Mouse (Mus musculus): ENCODE measurements around the gene Eif5.
A peak's percentile ranks its signal among the peaks of the same experiment; 100 is the strongest.
"Not testable (repeated sequence)": the region's sequence is repeated elsewhere in the genome, so short reads cannot be mapped to it uniquely, and the experiment has no call there.

The Eif5 gene

GRCm38 (mm10) chr12:111537796-111538291, at the start of gene Eif5:
Gene Eif5 (plus strand): TSS chr12:111538016.
- DNase-seq (ENCODE audit: low spot score) = peak; percentile 100

DNA sequence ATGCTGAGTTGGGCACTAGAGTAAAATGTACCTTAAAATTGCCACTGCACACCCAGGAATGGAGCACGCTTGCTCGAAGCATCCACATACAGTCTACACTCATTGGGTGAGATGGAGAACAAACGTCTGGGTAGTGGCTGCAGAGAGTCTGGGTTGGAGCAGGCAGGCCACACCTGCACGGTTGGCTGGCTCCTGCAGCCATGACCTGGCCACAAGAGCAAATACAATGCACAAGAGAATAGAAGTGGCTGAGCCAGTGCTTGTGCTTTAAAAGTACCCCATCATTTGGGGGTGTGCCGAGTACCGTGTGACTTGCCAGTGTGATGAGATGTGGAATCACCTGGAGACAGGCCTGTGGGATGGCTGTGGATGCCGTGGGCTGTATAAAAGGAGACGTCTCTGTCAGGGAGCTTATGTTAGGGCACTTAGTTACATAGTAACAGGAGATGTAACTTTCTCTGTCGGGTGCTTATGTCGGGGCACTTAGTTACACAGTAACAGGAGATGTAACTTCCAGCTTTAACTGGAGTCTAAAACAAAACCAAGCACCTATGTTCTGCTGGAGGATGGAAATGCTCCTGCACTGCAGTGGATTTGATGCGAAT, 48.5 kb upstream of the Eif5 start:
- DNase-seq (ENCODE audit: low spot score) = no peak

DNA sequence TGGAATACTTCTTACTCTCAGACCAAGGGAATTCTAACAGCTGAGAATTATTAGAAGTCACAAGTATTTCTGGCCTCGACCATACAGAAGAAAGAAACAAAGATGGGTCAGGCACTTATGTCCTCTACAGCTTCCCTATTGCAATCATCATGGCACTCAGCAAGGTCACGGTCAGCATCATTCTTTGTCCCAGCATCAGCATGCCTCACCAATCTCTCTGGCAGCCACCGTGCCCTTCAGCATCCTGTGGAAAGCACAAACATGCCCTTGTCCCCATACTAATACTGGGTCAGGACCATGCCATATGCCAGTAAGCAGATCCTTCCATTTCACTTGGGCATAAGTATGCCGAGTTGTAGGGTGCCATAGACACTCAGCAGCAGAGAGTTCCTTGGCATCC, 42.9 kb upstream of the Eif5 start:
- no peak for DNase-seq (ENCODE audit: low spot score)

DNA sequence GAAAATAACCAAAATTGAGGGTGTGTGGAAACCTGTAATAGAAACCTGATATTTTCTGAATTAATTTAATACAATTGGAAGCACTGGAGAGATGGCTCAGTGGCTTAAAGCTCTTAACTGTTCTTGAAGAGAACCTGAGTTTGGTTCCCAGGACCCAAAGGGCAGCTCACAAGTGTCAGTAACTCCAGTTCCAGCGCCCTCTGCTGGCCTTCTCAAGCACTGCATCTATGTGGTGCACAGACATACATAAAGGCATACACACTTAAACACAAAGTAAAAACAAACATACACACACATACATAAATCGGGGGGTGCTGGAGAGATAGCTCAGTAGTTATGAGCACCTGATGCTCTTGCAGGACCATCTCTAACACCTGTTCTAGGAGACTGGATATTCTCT, 40.7 kb upstream of the Eif5 start:
- DNase-seq (ENCODE audit: low spot score) = no peak

DNA sequence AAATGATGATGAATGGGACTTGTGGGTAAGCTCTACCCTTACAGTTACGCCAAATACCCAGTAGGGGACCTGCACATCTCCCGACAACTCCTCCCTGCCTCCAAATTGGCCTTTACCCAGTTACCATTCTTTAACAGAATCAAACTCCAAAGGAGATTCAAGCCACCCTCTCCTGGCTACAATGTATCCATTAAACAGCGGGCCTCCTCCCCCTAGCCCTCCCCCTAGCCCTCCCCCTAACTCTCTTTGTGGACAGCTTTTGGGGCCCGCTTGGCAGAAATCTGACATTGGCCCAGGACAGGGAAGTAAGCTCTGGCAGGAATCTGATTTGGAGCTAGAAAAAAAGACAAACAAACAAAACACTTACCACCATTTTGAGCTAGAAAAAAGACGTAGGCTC, 38.2 kb upstream of the Eif5 start:
- DNase-seq (ENCODE audit: low spot score) = no peak

DNA sequence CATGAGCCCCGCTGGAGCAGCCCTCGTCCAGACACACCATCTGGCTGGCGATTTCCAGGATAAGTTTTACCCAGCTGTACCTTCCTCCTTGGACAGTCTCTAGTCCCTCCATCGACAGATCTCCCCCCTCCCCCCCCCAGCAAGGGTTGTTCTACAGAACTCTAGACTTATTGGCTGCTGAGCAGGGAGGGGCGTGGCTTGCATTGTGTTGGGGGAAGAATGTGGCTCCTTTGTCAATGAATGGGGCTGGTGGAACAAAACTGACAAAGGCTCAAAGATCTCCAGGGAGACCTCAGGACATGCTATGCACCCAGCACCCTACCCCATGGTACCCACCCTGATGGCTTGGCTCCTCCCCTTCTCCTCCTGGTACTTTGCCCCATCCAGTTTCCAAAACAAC, 37.1 kb upstream of the Eif5 start:
- DNase-seq (ENCODE audit: low spot score) = no peak

DNA sequence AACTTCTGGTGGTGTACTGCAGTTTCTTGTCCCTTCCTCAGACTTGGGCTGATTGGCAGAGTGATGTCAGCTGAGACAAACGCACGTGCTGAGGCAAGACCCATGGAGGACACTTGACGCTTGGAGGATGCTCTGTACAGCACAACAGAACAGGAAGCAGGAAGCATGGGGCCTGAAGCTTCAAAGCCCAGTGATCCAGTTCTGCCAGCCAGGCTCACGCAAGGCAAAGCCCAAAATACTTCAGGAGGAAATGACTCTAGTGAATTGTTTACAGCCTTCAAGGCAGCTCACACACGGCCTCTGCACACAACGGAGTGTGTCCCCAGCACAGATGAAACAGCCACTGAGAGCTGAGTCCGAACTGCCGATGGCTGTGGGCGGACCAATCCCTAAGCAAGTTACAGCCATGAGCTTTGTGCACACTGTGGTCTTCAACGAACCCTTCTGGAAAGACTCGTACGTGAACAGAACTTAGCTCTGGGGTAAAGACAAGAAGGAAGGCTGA, 34.7 kb upstream of the Eif5 start:
- DNase-seq (ENCODE audit: low spot score) = no peak

DNA sequence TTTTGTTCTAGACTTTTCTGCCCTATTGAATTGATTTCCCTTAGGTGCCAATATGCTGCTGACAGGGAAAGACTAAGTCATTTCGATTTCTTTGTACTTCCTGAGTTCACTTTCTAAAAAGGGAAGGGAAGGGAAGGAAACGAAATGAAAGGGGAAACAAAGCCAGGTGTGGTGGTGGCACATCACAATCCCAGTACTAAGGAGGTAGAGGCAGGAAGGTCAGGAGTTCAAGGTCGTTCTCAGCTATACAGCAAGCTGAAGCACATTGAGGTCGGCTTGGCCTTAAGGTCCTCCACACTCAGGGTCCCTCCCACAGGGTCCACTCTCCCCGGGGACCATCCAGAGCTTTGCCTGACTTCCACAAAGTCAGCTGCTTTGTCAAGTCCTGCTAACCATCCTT, 34.2 kb upstream of the Eif5 start:
- no peak for DNase-seq (ENCODE audit: low spot score)

- peak; percentile 68 for DNase-seq (ENCODE audit: low spot score)
Measured at GRCm38 (mm10) chr12:111504904-111505303, 32.9 kb upstream of the Eif5 start.

DNA sequence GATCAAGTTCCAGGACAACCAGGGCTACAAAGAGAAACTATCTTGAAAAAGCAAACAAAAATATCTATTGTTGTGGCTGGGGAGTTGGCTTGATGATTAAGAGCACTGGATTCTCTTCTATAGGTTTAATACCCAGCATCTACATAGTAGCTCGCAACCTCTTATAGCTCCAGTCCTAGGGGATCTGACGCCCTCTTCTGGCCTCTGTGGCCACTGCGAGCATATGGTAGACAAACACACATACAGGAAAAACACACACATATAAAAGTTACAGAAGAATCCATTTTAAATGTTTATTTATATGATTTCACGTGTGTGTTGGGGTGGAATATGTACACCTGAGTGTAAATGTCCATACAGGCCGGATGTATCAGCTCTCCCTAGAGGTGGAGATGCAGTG, 30.8 kb upstream of the Eif5 start:
- no peak for DNase-seq (ENCODE audit: low spot score)

DNA sequence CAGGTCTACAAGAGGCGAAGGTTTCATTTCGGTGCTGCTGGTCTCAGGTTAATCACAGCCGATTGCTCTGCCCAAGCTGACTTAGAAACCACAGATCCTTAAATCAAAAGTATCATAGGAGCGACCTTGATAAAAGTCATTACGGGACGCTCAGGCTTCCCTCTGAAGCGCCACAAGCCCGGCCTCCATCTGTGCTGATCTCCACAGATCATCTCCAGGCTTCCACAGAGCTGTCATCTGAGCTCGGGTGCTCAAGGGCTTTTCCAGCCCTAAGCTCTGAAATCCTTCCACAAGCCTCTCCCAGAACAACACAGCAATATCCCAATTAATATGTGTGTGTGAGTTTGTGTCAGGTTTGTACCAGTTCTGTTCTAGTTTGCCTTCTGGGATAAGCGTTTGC, 29.9 kb upstream of the Eif5 start:
- no peak for DNase-seq (ENCODE audit: low spot score)

- not testable (repeated sequence) for DNase-seq (ENCODE audit: low spot score)
Measured at GRCm38 (mm10) chr12:111508438-111508837, 29.4 kb upstream of the Eif5 start.

DNA sequence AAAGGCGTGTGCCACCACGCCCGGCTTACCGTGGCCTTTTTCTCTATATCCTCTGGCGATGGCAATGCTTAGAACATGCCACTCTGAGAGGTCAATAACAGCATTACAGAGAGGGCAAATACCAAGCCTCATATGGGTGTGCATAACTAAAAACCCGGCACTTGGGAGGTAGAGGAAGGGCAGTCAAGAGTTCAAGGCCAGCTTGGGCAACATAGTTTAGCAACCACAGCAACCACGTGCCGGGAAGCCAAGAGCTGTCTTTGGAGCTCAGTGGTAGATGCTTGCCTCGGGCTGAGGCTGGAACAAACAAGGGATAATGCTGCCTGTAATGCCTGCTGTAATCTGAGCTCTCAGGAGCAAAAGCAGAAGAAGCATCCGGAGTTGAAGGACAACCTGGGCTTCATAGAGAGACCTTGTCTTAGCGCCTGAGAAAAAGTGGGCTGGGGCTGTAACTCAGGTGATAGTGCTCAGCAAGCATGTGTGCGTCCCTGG, 25.2 kb upstream of the Eif5 start:
- no peak for DNase-seq (ENCODE audit: low spot score)

GRCm38 (mm10) chr12:111513673-111514072, 24.1 kb upstream of the Eif5 start:
- no peak for DNase-seq (ENCODE audit: low spot score)

DNA sequence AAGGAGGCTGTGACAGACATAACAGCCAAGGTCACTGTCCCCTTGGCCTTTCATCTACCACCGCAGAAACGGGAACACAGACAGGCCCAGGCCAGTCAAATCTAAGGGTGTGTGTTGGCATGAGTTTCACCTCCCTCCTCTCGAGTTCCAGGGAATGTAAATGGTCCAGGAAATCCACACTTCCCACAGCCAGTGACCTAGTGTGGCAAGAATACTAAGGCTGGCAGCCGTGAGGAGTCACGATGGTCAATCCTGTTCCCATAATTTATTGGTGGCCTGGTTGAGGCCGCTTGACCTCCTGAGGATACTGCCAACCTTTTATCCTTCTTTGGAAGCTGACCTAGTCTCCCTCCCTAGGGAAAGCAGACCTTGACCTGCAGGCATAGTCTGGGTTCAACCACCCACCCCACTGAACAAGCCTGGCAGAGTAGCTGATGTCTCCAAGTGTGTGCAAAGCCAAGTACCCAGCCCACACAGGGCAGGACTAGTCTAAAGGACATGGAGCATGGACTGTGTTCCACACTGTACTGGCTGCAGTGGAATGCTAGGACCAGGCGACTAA, 23.5 kb upstream of the Eif5 start:
- DNase-seq (ENCODE audit: low spot score) = no peak

- no peak for DNase-seq (ENCODE audit: low spot score)
Measured at GRCm38 (mm10) chr12:111514874-111515649, 22.8 kb upstream of the Eif5 start.

DNA sequence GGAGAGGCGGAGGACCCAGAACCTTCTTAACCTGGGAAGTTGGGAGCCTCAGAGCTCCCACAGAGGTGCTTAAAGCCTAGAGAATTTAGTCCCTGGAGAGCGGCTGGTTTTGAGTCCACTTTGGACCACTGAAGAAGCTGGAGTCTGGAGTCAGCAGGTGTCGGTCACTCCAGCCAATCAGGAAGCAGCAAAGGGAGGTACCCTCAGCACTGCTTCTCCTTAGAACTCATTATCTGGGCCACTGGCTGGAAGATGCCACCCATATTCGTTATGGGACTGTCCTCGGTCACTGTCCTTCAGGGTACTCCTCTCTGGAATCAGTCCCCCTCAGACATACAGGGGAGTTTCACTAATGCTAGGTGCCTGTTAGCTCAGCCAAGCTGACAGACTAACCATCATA, 21.9 kb upstream of the Eif5 start:
- no peak for DNase-seq (ENCODE audit: low spot score)

DNA sequence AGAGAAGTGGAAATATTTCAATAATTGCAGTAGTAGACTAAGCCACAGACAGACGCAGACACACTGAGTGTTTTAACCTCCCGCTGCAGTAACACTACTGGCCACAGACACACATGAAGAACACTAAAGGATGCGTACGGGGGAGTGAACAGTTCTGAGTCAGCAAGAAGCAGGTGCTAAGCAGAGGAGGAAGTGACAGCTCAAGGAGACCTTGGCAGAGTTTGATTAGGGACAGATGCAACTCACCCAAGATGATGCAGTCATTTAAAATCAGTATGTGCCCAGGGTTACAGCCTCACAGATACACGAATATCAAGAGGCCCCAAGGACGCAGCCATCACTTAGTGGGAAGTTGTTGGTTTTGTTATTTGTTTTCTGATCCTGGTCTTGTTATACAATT, 21.0 kb upstream of the Eif5 start:
- DNase-seq (ENCODE audit: low spot score) = no peak

- no peak for DNase-seq (ENCODE audit: low spot score)
Measured at GRCm38 (mm10) chr12:111517901-111518300, 19.9 kb upstream of the Eif5 start.

DNA sequence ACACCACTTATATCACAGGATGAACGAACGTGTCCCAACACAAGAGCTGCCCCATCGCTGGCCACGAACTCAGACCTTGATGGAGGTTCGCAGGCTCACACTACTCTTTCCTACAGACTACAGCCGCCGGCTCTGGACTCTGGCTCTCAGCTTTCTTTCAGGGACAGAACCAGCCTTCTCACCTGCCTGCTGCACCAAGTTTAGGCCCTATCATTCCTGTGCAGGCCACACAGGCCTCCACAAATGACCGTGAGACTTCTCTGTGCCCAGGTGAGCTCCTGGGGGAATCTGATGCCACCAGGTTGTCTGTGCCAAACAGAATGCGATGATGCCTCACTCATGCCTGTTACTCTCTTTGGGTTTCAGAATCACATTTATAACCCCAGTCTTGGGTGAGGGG, 19.4 kb upstream of the Eif5 start:
- no peak for DNase-seq (ENCODE audit: low spot score)

DNA sequence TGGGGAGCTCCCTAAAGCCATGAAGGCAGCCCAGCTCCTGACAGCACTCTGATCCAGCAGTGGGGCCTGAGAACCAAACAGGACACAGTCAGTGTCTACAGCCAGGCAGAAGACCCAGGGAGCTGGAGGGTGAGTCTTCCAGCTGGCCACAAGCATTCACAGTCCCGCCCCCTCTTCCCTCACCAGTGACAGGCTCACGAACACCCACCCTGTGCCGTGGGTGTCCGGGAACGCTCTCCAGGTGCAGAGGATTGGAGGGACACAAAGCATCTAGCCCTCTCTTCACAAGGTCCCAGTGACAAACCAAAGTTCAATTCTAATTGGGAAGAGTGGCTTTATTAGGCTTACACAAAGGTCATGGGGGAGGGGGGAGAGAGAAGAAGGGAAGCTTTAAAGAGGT, 18.0 kb upstream of the Eif5 start:
- no peak for DNase-seq (ENCODE audit: low spot score)

- no peak for DNase-seq (ENCODE audit: low spot score)
Measured at GRCm38 (mm10) chr12:111520994-111521393, 16.8 kb upstream of the Eif5 start.

- DNase-seq (ENCODE audit: low spot score) = no peak
Measured at GRCm38 (mm10) chr12:111524469-111524868, 13.3 kb upstream of the Eif5 start.

Measured in yolk sac, embryonic 10.5 days (tissue).